Mouse (Mus musculus) heart, adult 2 months (tissue): Measurements from ENCODE around the gene 1500015O10Rik.

ENCODE experiments used
- CTCF ChIP-seq: fragments of 200-600 bp; IDR thresholded peaks from 2 replicates; pipeline ENCODE4 v1.8.1; 2022; ENCODE audit warnings: antibody characterized with exemption, mild to moderate bottlenecking, moderate library complexity
- EP300 ChIP-seq: fragments of 200-500 bp; IDR thresholded peaks from 2 replicates; pipeline ENCODE4 v1.6.1; 2011; ENCODE audit warnings: low read depth, low read length, control low read depth; ENCODE audit not compliant: insufficient read depth

- TF ChIP-seq CTCF (no peak), EP300 (no peak)
Measured at GRCm38 (mm10) chr1:43738519-43738894, 8.1 kb downstream of the 1500015O10Rik start.
